Mouse (Mus musculus) cerebellum, adult 18-20 months (tissue): ENCODE measurements around the gene Olfr453.

ENCODE experiments used
- DNase-seq, 2 experiments: peaks; one replicate each; pipeline ENCODE4 v3.0.0; 2021

Olfr453 gene

GRCm38 (mm10) chr6:42739071-42739470 is at the start of gene Olfr453:
Olfr453 (plus strand) TSS chr6:42739371.
- DNase-seq: no peak

- DNase-seq: no peak
Measured at GRCm38 (mm10) chr6:42689761-42690160, 49.4 kb upstream of the Olfr453 start.

GRCm38 (mm10) chr6:42692154-42692516 is 47.0 kb upstream of the Olfr453 start:
- peak; percentile 84 to 93 for DNase-seq

GRCm38 (mm10) chr6:42692517-42693190 is 46.5 kb upstream of the Olfr453 start:
- DNase-seq: peak; percentile 83 to 91

- peak; percentile 88 to 95 for DNase-seq
Measured at GRCm38 (mm10) chr6:42709291-42710211, 29.6 kb upstream of the Olfr453 start, which contains the start of gene Tcaf1. Tcaf1 (minus strand) TSS chr6:42710088.

GRCm38 (mm10) chr6:42714668-42715067 is 24.5 kb upstream of the Olfr453 start:
- DNase-seq: no peak

- DNase-seq: no peak
Measured at GRCm38 (mm10) chr6:42717973-42718372, 21.2 kb upstream of the Olfr453 start.

GRCm38 (mm10) chr6:42742303-42742702 is 3.1 kb downstream of the Olfr453 start:
- DNase-seq: no peak

GRCm38 (mm10) chr6:42747846-42748245 is 8.7 kb downstream of the Olfr453 start:
- DNase-seq: no peak

GRCm38 (mm10) chr6:42756104-42756503 is 16.9 kb downstream of the Olfr453 start, which contains the start of gene Olfr38:
Olfr38 (plus strand) TSS chr6:42756404.
- no peak for DNase-seq

GRCm38 (mm10) chr6:42777066-42777465 is 37.9 kb downstream of the Olfr453 start:
- DNase-seq: no peak

- no peak for DNase-seq
Measured at GRCm38 (mm10) chr6:42784793-42785192, 45.6 kb downstream of the Olfr453 start, which contains the start of gene Olfr452. Olfr452 (plus strand) TSS chr6:42785093.

- DNase-seq: no peak
Measured at GRCm38 (mm10) chr6:42790247-42790948, 51.2 kb downstream of the Olfr453 start.

- no peak for DNase-seq
Measured at GRCm38 (mm10) chr6:42790949-42791556, 51.9 kb downstream of the Olfr453 start.

- DNase-seq: no peak
Measured at GRCm38 (mm10) chr6:42794982-42795381, 55.8 kb downstream of the Olfr453 start.
